Mouse (Mus musculus) MEL (cell line): ENCODE results near the gene Pxylp1.

Source experiments
- BHLHE40 ChIP-seq: IDR thresholded peaks from 2 replicates; pipeline ENCODE4 v1.6.1; 2012; ENCODE audit warnings: low read depth, mild to moderate bottlenecking, inconsistent platforms, low read length, improper control_type of control experiment, borderline replicate concordance
- CTCF ChIP-seq, 3 experiments: IDR thresholded peaks in 2 of 3; conservative IDR thresholded peaks in 1 of 3; 2 replicates each; pipeline ENCODE4 v1.5.1; 2011 to 2012; ENCODE audit warnings: low read length in 3 of 3, low read depth in 2 of 3, mild to moderate bottlenecking in 2 of 3, improper control_type of control experiment in 1 of 3, inconsistent platforms in 1 of 3, mixed read lengths in 1 of 3, moderate library complexity in 1 of 3; ENCODE audit not compliant: control insufficient read depth in 1 of 3, insufficient read depth in 1 of 3, poor library complexity in 1 of 3, severe bottlenecking in 1 of 3
- MAFK ChIP-seq: IDR thresholded peaks from 2 replicates; pipeline ENCODE4 v1.6.1; 2011; ENCODE audit warnings: low read depth, mild to moderate bottlenecking, low read length, improper control_type of control experiment, borderline replicate concordance
- POLR2A ChIP-seq, 2 experiments: IDR thresholded peaks; 2 replicates each; pipeline ENCODE4 v1.6.1; 2011 to 2012; ENCODE audit warnings: low read length in 2 of 2, mild to moderate bottlenecking in 2 of 2, control low read depth in 1 of 2, improper control_type of control experiment in 1 of 2, low read depth in 1 of 2, moderate library complexity in 1 of 2; ENCODE audit not compliant: control insufficient read depth in 1 of 2, insufficient read depth in 1 of 2, poor library complexity in 1 of 2

GRCm38 (mm10) chr9:96890756-96891155 lies 1.7 kb downstream of the Pxylp1 start:
- TF ChIP-seq POLR2A (IDR thresholded peaks at IDR 0.05; ENCODE audit: control insufficient read depth in 1 of 2, insufficient read depth in 1 of 2, low read depth in 1 of 2, low read length in 2 of 2, poor library complexity in 1 of 2) (no peak), CTCF (IDR thresholded peaks at IDR 0.05 in 2 of 3, conservative IDR thresholded peaks at IDR 0.05 in 1 of 3; ENCODE audit: control insufficient read depth in 1 of 3, insufficient read depth in 1 of 3, low read depth in 2 of 3, low read length in 3 of 3, poor library complexity in 1 of 3, severe bottlenecking in 1 of 3) (no peak), MAFK (no peak), BHLHE40 (no peak)
